Mouse (Mus musculus) layer of hippocampus, postnatal 14 days (tissue): ENCODE data around the gene Uqcr11. TPM values are rescaled to one million over a fixed set of nuclear protein-coding genes. Genes with fewer than 3 reads are reported as not detected.

Source experiments
- DNase-seq, 2 experiments: peaks; one replicate each; pipeline ENCODE4 v3.0.0; 2021 to 2022; ENCODE audit warnings: low spot score in 2 of 2, mixed read lengths in 1 of 2
- long read RNA-seq, 2 experiments: library from polyadenylated mRNA; stranded (forward); transcript quantifications; one replicate each; pipeline ENCODE4 v2.0.0; 2021
- total RNA-seq, 2 experiments: library from RNA; stranded (reverse); gene quantifications; 2 replicates each; pipeline ENCODE4 v1.2.3; 2021

Gene Uqcr11
- total RNA-seq: 100 to 1,000 TPM; 620 to 655 TPM
- long read RNA-seq, experiment 1, transcript Uqcr11-201 (3 exons, 445 nt): major isoform, 120 of 130 reads
- long read RNA-seq, experiment 1, partial matches to known transcripts: 6 of 130 reads
- long read RNA-seq, experiment 1, other reads (novel, unspliced or antisense): 0 of 130 reads
- long read RNA-seq, experiment 2, transcript Uqcr11-201 (3 exons, 445 nt): major isoform, 393 of 417 reads
- long read RNA-seq, experiment 2, transcript Uqcr11-203 (3 exons, 605 nt): minor isoform, 11 of 417 reads
- long read RNA-seq, experiment 2, partial matches to known transcripts: 9 of 417 reads
- long read RNA-seq, experiment 2, other reads (novel, unspliced or antisense): 4 of 417 reads

DNA sequence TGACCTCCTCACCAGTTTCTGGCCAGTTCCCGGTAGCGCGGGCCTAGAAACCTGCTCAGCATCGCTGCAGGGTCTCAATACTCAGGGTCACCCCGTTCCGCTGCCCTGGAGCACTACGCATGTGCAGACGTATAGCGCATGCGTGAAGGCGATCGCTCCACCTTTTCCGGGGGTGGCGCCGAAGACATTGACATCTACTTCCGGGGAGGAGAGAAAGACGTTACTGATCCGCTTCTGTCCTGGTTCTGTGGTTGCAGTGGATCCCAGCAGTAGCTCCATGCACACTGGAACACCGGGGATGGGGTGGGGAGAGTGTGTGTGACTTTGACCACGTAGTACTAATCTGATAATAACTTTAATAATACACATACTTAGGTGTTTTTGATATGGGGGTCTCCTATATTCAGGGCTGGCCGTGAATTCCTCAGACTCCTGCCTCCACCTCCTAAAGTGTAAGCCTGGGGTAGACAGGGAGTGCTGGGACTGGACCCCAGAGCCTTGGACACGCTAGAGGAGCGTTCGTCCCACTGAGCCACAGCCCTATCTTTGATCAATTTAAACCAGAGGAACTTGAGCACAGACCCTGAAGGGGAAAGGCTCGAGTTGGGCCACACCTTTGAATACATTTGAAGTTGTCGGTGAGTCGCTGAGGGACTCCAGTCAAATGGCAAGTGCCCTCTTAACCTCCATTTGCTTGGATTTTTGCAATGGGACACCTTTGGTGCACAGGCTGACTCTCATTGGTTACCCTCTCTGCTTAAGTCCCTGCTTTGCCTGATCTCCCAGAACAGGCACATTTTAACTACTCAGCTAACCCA is at the start of gene Uqcr11:
Gene Uqcr11, minus strand, starts transcription at position 147 of the 818 bp plus-strand sequence.
- peak; percentile 87 to 95 for DNase-seq

GRCm38 (mm10) chr10:80455697-80456096 is 49.1 kb upstream of the Uqcr11 start:
- DNase-seq: no peak

DNA sequence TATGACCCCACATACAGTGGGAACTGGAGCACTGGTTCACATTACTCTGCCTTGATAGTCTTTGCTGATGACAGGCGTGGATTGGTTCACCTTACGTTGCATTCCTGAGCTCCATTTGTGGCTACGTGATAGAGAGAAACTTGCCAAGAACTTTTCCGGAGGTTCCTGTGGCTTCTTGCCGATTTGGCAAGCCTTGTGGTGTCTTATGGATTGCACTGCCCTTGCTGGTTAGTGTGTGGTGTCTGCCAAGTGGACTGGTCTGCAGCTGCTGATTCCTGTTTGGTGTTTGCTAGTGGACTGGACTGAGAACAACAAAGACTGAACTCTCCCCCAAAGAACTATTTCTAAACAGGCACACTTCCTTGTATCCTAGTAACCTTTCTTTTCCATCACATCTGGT is 48.2 kb upstream of the Uqcr11 start:
- no peak for DNase-seq

DNA sequence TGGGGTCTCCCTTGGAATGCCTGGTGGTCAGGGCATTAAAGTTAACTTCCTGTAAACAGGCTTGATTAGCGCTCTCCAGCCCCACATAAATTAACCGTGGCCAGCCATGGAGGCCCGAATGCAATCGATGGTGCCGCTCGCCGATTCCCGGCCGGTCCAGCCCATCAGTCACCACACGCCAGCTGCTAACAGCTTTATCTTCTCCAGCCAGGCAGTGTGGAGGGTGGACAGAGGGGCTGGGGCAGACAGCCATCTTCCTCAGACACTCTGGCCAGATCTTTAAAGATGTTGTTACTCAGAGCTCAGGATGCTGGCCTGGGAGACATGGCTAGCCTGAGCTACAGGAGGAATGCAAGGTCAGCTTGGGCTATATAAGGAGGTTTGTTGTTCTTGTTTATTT is 47.0 kb upstream of the Uqcr11 start:
- no peak for DNase-seq

- no peak for DNase-seq
Observed at GRCm38 (mm10) chr10:80450599-80450998, 44.0 kb upstream of the Uqcr11 start.

- DNase-seq: peak; percentile 71 to 76
Observed at GRCm38 (mm10) chr10:80445898-80446601, 39.4 kb upstream of the Uqcr11 start.

DNA sequence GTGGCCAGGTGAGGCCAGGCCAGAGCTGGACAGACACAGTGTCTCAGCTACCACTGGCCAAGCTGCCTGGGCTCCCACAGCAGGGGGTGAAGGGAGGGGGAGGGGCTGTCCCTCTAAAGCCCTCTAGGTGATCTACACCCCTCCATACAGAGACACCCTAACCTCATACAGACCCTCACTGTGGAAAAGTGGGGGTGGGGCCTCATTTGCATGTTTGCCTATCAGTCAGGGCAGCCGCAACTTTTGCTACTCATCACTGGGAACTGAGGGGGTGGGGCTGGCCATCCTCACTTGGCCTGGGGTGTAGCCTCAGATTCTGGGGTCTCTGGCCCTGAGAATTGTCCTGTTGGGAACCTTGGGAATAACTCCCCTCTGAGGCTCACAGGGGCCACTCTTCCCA is 38.4 kb upstream of the Uqcr11 start:
- no peak for DNase-seq

- DNase-seq: no peak
Observed at GRCm38 (mm10) chr10:80444339-80445045, 37.9 kb upstream of the Uqcr11 start.

DNA sequence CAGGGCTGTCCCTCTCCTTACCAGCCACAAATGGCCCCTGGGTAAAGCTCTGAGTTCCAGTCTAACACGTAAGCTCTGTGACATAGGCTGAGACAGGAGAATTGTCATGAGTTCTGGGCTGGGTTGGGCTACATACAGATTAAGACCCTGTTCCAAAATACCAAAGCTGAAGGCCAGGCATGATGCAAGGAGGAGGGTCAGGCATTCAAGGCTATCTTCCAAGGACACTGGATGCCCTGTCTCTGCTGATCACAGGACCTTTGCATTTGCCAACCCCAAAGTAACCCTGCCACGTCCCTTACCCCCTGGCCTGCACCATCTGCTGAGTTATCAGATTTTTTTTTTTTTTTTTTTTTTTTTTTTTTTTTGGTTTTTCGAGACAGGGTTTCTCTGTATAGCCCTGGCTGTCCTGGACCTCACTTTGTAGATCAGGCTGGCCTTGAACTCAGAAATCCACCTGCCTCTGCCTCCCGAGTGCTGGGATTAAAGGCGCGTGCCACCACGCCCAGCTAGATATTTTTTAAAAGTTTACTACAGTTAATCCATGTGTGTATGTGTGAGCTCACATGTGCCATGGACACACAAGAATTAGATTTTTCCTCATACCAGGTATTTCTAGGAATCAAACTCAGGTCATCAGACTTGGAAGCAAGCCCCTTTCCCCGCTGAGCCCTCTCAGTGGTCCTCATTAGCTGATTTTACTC is 37.1 kb upstream of the Uqcr11 start:
- no peak for DNase-seq

GRCm38 (mm10) chr10:80442989-80443388 is 36.4 kb upstream of the Uqcr11 start:
- DNase-seq: no peak

DNA sequence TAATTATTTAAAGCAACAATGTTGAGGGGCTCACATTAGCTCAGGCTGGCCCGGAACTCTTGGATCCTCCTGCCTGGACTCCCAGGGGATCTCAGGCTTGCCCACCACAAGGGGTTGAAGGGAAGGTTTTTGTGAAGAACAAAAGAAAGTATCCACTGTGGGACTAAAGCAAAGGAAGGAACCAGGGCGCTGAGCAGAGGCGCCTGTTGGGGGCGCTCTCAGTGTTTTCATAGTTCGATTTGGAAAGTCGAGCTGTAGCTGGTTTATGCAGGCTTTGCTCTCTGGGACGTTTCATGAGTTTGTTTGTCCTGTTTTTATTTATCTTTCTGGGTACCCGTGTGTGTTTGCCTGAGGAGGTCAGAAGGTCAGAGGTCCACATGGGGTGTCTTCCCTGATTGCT is 35.0 kb upstream of the Uqcr11 start:
- no peak for DNase-seq

DNA sequence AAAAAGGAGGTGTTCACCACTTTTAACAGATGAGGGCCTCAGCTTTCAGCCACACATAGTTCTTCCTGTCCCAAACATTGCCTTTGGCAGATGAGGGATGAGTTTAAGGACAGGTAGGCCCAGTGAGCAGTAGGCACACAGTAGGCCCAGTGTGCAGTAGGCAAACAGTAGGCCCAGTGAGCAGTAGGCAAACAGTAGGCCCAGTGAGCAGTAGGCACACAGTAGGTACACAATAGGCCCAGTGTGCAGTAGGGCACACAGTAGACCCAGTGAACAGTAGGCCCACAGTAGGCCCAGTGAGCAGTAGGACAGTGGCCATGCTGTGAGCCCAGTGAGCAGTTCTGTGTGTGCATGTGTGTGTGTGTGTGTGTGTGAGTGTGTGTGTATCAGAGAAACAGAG is 33.4 kb upstream of the Uqcr11 start:
- DNase-seq: no peak

DNA sequence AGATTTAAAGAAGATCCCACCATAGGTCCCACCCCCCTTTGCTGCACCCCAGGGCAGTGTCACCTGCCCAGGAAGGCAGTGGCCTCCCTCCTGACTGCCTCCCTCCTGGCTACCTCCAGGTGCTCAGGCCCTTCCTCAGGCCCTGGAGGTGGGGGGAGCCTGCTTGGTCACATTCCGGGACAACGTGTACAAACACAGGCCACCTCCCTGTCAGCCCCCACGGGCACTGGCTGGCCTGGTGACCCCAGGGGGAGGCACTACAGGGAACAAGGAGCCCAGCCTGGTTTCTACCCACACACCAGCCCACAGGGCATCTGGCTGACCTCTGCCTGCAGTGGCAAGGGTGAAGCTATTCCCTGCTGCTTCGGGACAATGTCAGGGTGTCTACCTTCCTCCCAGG is 31.3 kb upstream of the Uqcr11 start:
- no peak for DNase-seq

- DNase-seq: no peak
Observed at GRCm38 (mm10) chr10:80436276-80436675, 29.6 kb upstream of the Uqcr11 start.

DNA sequence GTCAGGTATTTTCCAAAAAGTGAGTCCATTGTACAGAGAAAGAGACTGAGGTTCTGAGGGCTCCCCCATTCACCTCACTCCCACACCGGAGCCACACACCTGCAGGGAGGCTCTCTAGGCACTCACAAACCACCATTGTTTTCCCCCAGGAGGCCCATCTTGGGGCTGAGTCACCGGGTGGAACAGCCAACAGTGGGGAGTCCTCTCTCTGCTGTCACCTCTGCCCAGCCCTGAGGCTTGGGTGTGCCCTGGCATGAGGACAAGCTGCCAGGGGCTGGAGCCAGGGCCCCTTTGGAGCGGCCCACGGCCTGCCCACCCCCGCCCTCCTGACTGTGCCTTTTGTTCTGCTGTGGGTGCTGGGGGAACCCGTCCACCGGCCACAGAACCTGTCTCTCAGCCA is 29.1 kb upstream of the Uqcr11 start:
- DNase-seq: no peak

DNA sequence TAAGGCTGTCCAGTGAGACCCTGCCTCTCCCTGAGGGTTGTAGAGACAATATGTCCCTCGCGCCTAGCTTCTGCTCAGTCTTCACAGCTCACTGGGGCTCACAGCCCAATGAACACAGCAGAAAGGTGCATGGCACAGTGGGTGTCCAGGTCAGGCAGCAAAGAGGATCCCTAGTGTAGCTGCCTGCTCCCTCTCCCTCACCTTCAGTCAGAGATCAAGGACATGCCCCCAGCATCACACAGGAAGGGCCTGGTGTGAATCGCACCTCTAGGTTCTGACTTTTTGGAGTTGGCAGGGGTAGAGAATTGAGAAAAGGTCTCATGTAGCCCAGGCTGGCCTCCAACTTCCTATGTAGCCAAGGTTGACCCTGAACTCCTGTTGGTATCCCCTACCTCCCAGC is 28.2 kb upstream of the Uqcr11 start:
- no peak for DNase-seq

DNA sequence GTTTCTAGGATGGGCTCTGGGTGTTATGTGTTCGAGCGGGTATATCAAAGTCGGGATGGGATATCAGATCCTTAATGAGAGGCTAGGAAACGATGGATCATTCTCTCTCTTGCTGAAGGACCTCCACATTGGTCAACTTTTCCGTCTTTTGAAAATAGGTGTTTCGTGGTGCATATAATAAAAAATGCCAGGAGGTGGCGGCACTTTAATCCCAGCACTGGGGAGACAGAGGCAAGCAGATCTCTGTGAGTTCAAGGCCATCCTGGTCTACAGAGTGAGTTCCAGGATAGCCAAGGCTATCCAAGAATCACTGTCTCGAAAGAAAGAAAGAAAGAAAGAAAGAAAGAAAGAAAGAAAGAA is 27.6 kb upstream of the Uqcr11 start:
- DNase-seq: no peak

DNA sequence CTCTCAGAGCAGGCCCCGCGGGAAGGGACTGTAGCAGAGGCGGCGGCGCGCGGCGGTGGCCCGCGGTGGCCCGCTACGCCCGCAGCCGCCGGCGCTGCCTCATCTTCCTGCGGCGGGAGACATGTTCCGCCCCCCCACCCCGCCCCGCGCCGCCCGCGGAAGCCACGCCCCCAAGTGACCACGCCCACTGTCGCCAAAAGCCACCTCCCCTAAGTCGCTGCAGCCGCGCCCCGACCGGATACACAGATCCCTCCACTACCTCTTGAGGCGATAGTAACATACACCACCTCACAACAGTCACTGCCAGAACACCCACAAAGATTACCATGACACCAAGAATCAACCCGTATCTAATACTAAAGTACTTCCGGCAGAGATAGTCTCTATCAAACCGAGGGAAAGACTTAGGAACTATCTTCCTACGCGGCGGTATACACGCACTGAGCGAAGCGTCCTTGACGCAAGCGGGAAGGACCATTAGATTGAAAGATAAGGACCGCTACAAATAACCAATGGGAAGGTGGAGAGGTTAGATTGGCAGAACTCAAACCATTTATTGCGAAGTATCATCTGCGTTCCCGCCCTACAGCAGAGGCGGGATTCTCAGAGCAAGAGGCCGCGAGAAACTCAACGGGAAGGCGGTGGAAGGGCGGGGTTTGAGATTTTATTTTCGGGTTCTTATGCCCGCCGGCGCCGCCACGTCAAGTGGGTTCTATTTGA is 27.0 kb upstream of the Uqcr11 start, which contains the start of gene Tcf3:
Gene Tcf3, minus strand, starts transcription at position 135 of the 720 bp plus-strand sequence.
- peak; percentile 96 to 98 for DNase-seq

DNA sequence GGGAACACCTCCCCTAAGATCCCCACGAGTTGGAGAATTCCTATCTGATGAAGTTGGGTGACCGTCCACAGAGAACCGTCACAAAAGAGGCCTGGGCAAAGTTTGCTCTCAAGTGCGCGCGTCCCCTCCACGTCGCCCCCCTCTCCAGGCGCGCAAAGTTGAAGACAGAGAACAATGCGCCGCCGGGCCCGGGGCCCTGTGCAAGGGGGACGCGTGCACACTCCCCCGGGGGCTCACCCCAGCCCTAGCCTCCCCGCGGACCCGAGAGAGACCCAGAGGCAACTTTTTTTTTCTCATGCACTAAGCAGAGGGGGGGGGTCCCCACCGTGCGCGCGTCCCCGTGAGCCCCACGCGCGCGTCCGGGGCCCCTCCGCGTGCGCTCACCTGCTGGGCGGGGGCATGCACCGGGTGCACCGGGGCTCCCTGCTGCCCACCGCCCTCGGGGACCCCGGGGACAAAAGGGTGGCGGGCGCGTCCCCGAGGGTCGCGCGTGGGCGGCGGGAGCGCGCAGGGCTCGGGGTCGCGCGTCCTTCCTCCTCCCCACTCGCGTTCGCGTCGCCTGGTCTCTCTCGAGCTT is 26.4 kb upstream of the Uqcr11 start:
- no peak for DNase-seq

DNA sequence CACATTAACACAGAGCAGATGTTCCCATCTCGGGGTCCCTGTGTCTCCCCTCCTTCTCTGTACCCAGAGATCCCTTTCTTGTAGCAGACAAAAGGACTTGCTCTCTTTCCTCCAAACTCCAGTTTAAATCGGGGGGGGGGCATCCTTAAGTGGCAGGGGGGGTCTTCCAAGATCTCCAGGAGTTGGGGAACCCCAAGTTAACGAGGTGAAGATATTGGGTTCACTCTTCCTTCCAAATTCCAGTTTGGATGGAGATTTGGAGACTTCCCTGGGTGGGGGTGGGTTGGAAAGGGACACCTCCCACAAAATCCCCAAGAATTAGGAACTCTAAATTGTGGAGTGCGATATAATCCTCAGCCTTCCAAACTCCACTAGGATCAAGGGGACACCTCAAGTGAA is 25.8 kb upstream of the Uqcr11 start:
- no peak for DNase-seq
